Mouse (Mus musculus): ENCODE measurements around the gene Nck1.

Gene Nck1

GRCm38 (mm10) chr9:100470936-100471604 is 74.9 kb downstream of the Nck1 start:
- DNase-seq (ENCODE audit: low spot score in 2 of 2) = no peak

GRCm38 (mm10) chr9:100470228-100470627 is 75.7 kb downstream of the Nck1 start:
- DNase-seq (ENCODE audit: low spot score in 2 of 2) = no peak

GRCm38 (mm10) chr9:100469681-100470080 is 76.3 kb downstream of the Nck1 start:
- DNase-seq (ENCODE audit: low spot score in 2 of 2) = no peak

GRCm38 (mm10) chr9:100468151-100468550 is 77.8 kb downstream of the Nck1 start:
- no peak for DNase-seq (ENCODE audit: low spot score in 2 of 2)

- DNase-seq (ENCODE audit: low spot score in 2 of 2) = peak in 1 of 2 experiments; percentile 17
These were observed 78.3 kb downstream of the Nck1 start for GRCm38 (mm10) chr9:100467653-100468052.

GRCm38 (mm10) chr9:100466743-100467142 is 79.2 kb downstream of the Nck1 start:
- no peak for DNase-seq (ENCODE audit: low spot score in 2 of 2)

GRCm38 (mm10) chr9:100465988-100466387 is 79.9 kb downstream of the Nck1 start:
- no peak for DNase-seq (ENCODE audit: low spot score in 2 of 2)

- DNase-seq (ENCODE audit: low spot score in 2 of 2) = no peak
These were observed 80.6 kb downstream of the Nck1 start for GRCm38 (mm10) chr9:100465380-100465779.

GRCm38 (mm10) chr9:100463771-100464170 is 82.2 kb downstream of the Nck1 start:
- no peak for DNase-seq (ENCODE audit: low spot score in 2 of 2)

GRCm38 (mm10) chr9:100462098-100462497 is 83.8 kb downstream of the Nck1 start:
- no peak for DNase-seq (ENCODE audit: low spot score in 2 of 2)

GRCm38 (mm10) chr9:100461671-100462070 is 84.3 kb downstream of the Nck1 start:
- peak; percentile 33 to 35 for DNase-seq (ENCODE audit: low spot score in 2 of 2)

- DNase-seq (ENCODE audit: low spot score in 2 of 2) = no peak
These were observed 85.7 kb downstream of the Nck1 start for GRCm38 (mm10) chr9:100460203-100460602.

- DNase-seq (ENCODE audit: low spot score in 2 of 2) = no peak
These were observed 87.8 kb downstream of the Nck1 start for GRCm38 (mm10) chr9:100457971-100458681.

GRCm38 (mm10) chr9:100454664-100454993 is 91.3 kb downstream of the Nck1 start:
- no peak for DNase-seq (ENCODE audit: low spot score in 2 of 2)

- peak; percentile 76 to 81 for DNase-seq (ENCODE audit: low spot score in 2 of 2)
These were observed 91.8 kb downstream of the Nck1 start for GRCm38 (mm10) chr9:100453944-100454663.

- DNase-seq (ENCODE audit: low spot score in 2 of 2) = no peak
These were observed 93.5 kb downstream of the Nck1 start for GRCm38 (mm10) chr9:100452432-100452831.

GRCm38 (mm10) chr9:100446059-100446686 is 99.8 kb downstream of the Nck1 start:
- DNase-seq (ENCODE audit: low spot score in 2 of 2) = peak; percentile 76 to 84
